Mouse (Mus musculus): ENCODE results near the gene Tspan9.

GRCm38 (mm10) chr6:128126876-128127275, 16.5 kb downstream of the Tspan9 start:
- TF ChIP-seq CTCF (IDR thresholded peaks at IDR 0.05; ENCODE audit: low read depth) = no peak
- TF ChIP-seq EP300 (IDR thresholded peaks at IDR 0.05; ENCODE audit: low read depth) = no peak

Measured in liver, postnatal 0 days (tissue).